Mouse (Mus musculus): Measurements from ENCODE around the gene Cdk8.

DNA sequence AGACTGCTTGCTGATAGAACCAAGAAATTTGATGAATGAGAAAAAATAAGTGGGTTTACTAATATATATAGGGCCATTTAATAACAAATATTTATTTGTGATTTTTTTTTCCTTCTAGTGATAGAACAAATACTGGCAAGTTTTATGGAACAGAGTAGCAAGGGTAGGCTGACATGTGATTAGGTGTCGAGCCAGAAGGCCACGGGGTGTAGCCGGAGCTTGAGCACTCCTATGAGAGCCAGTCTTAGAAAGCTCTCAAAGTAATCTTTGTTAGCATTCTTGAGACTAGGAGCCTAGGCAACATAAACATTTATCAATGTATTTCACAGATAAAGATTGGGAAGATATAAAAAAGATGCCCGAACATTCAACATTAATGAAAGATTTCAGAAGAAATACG, 63.8 kb downstream of the Cdk8 start:
- TF ChIP-seq CTCF (IDR thresholded peaks at IDR 0.05; ENCODE audit: extremely low read depth, insufficient read depth, insufficient read length, insufficient replicate concordance) (no peak), POLR2A (IDR thresholded peaks at IDR 0.05; ENCODE audit: low read depth, low read length) (no peak)

All from spleen, adult 2 months (tissue).